Mouse (Mus musculus) stomach, embryonic 16.5 days (tissue): ENCODE results near the gene Cd46. TPM values are rescaled to one million over a fixed set of nuclear protein-coding genes. Genes with fewer than 3 reads are reported as not detected.

Source experiments
- ATAC-seq: fragments of 200-750 bp; cut with Nextera tagmentation; 2 replicates; pipeline ENCODE4 v1.8.0; 2017; ENCODE audit warnings: moderate number of reproducible peaks, moderate TSS enrichment; ENCODE audit not compliant: insufficient read depth, low FRiP score
- H3K27ac ChIP-seq: fragments of 300-500 bp; sonication (generic); 2 replicates; pipeline ENCODE4 v1.5.1; 2014; ENCODE audit warnings: low read length
- H3K27me3 ChIP-seq: fragments of 300-500 bp; sonication (generic); 2 replicates; pipeline ENCODE4 v1.6.1; 2014; ENCODE audit warnings: low read length, control low read depth, mixed read lengths; ENCODE audit not compliant: control insufficient read depth, insufficient read depth
- H3K36me3 ChIP-seq: fragments of 300-500 bp; sonication (generic); 2 replicates; pipeline ENCODE4 v1.6.1; 2014; ENCODE audit warnings: low read length; ENCODE audit not compliant: control insufficient read depth, insufficient read depth
- H3K4me1 ChIP-seq: fragments of 300-500 bp; sonication (generic); 2 replicates; pipeline ENCODE4 v1.6.1; 2014; ENCODE audit warnings: low read length, control low read depth, mixed read lengths; ENCODE audit not compliant: control insufficient read depth, insufficient read depth
- H3K4me2 ChIP-seq: fragments of 300-500 bp; sonication (generic); 2 replicates; pipeline ENCODE4 v1.6.1; 2014; ENCODE audit warnings: low read depth, low read length, mixed read lengths
- H3K4me3 ChIP-seq: fragments of 300-500 bp; sonication (generic); replicated peaks from 2 replicates; pipeline ENCODE4 v1.5.1; 2014; ENCODE audit warnings: mild to moderate bottlenecking, low read length
- H3K9ac ChIP-seq: fragments of 300-500 bp; sonication (generic); 2 replicates; pipeline ENCODE4 v1.6.1; 2014; ENCODE audit warnings: low read length
- H3K9me3 ChIP-seq: fragments of 300-500 bp; sonication (generic); replicated peaks from 2 replicates; pipeline ENCODE4 v1.6.1; 2016; ENCODE audit warnings: low read length, control low read depth; ENCODE audit not compliant: control insufficient read depth
- WGBS: fragments of 180-500 bp; shearing (Covaris S2); extraction: QIAGEN DNeasy Blood & Tissue Kit; methylation state at CpG from one replicate; pipeline ENCODE4 v1.1.7; 2014; 5-methylcytosine and 5-hydroxymethylcytosine counted together
- polyA plus RNA-seq: library from polyadenylated mRNA; unstranded; fragments of >200 nt; fragmentation: Nextera tagmentation; extraction: Ambion mirVana; gene quantifications from 2 replicates; pipeline ENCODE4 v1.2.1, GENCODE M21; 2015

The Cd46 gene
- polyA plus RNA-seq, 1 experiment from 2014 or later, result 0.65 TPM

GRCm38 (mm10) chr1:195027507-195027906, 64.5 kb downstream of the Cd46 start:
- ATAC-seq, result no peak
- 63% methylated on average over 1 of the region's 1 CpGs for WGBS
- Histone ChIP-seq H3K27ac (no peak overlapping the region), H3K4me1 (no peaks in the 10 kb centered on the region), H3K36me3 (no peaks in the 10 kb centered on the region), H3K9ac (no peak overlapping the region), H3K4me2 (no peak overlapping the region), H3K4me3 (no peak overlapping the region), H3K27me3 (no peaks in the 10 kb centered on the region), H3K9me3 (no peaks in the 10 kb centered on the region)

DNA sequence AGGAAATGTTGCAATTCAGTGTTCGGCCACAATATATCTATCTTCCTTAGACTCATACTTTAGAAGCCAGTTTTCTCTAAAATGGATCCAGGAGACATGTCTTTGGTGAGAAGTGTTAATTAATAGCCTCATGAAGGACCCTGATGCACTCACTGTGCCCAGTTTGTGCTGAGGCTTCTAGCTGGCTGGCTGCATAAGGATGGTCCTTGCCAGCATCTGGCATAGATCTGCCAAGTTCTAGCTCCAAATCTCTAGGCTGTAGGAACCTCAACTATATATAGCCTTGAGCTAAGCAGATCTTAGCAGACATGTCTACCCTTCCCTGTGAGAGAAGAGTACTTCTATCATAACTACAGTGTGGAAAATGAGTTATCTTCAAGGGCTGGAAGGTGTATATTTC, 68.2 kb downstream of the Cd46 start:
- Histone ChIP-seq H3K9ac (no peak overlapping the region), H3K9me3 (no peaks in the 10 kb centered on the region), H3K4me2 (no peak overlapping the region), H3K4me3 (no peak overlapping the region), H3K36me3 (no peaks in the 10 kb centered on the region), H3K4me1 (no peaks in the 10 kb centered on the region), H3K27me3 (no peaks in the 10 kb centered on the region), H3K27ac (no peak overlapping the region)
- WGBS, result 84% methylated on average over 1 of the region's 1 CpGs
- ATAC-seq, result no peak

GRCm38 (mm10) chr1:195021831-195022230, 70.2 kb downstream of the Cd46 start:
- Histone ChIP-seq H3K9ac (no peak overlapping the region), H3K9me3 (no peaks in the 10 kb centered on the region), H3K4me1 (peaks cover 3% of the 10 kb centered on the region; the same call in 1 of the 2 replicates), H3K4me2 (no peak overlapping the region), H3K27me3 (no peaks in the 10 kb centered on the region), H3K36me3 (no peaks in the 10 kb centered on the region), H3K4me3 (no peak overlapping the region), H3K27ac (no peak overlapping the region)
- no peak for ATAC-seq
- 80% methylated on average over 2 of the region's 2 CpGs for WGBS

DNA sequence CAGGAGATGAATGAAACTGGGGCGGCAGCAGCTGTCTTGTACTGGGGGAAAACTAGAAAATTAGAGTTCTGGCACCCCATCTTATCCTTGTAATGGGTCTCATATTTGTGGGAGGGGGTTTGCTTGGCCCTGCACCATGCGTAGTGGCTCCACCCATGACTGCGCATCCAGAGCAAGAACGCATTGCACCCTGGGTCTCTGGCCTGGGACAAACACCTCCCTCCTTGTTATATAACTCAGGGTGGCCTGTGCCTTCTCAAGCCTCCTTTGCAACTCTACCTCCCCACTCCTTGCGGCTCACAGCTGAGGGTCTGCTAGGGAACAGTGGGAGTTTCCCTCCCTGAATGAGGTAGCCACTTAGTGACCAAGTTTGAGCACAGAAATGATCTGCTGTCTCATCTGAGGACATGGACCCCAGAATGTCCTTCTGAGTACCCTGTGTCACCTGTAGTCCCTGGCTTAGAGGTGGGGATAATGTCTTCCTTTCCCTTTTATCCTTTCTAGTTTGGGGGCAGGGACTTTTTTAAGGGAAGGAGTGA, 72.9 kb downstream of the Cd46 start:
- 87% methylated on average over 5 of the region's 5 CpGs for WGBS
- no peaks in the 10 kb centered on the region for H3K9me3 ChIP-seq
- H3K4me2 ChIP-seq, result no peak overlapping the region
- no peak overlapping the region for H3K4me3 ChIP-seq
- H3K9ac ChIP-seq, result no peak overlapping the region
- H3K4me1 ChIP-seq, result peaks cover 3% of the 10 kb centered on the region; the same call in 1 of the 2 replicates
- H3K27me3 ChIP-seq, result no peaks in the 10 kb centered on the region
- no peak for ATAC-seq
- H3K36me3 ChIP-seq, result no peaks in the 10 kb centered on the region
- H3K27ac ChIP-seq, result no peak overlapping the region

DNA sequence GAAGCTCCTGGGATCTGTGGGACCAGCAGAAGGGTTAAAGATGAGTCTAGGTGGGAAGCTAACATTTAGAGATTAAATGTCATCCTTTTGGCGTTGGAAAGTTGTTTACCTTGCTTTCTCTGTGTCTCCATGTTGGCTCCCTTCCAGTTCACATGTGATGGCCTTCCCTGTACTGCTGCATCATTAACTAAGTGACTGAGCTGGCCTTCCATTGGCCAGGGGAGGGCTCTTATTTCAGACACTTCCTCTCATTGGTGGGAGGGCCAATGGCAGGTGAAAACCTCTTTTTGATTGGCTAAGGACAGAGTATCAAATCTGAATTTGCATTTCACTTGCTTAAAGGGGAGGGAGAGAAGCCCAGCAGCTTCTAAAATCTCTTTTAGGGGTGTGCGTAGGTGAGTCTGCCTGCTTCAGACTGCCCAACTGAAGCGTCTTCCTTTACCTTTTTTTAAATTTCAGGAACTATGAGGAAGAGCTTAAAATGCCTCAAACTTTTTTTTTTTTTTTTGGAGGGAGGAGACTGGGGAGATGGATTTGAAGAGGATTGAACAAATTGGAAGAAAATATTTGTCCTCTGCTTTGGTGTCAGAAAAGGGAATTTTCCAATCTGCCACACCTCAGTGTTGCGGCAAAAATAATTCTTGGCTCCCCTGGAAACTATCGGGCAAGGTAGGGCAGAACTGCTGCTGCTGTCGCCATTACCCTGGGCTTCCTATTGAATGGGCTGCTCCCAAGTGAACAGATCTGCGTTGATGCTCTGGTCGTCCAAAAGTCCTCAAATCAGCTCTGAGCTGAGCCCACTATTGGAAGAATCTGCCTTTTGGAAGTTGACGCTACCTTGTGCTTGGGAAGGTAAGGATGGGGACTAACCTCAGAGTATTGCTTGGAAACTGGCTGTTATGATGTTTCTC, 73.7 kb downstream of the Cd46 start:
- Histone ChIP-seq H3K4me1 (peaks cover 3% of the 10 kb centered on the region; the same call in 1 of the 2 replicates), H3K9me3 (no peaks in the 10 kb centered on the region), H3K27me3 (no peaks in the 10 kb centered on the region), H3K4me2 (no peak overlapping the region), H3K9ac (no peak overlapping the region), H3K36me3 (no peaks in the 10 kb centered on the region), H3K4me3 (no peak overlapping the region), H3K27ac (no peak overlapping the region)
- ATAC-seq, result no peak
- 80% methylated on average over 9 of the region's 9 CpGs for WGBS

GRCm38 (mm10) chr1:195017626-195018025, 74.4 kb downstream of the Cd46 start:
- Histone ChIP-seq H3K27ac (no peak overlapping the region), H3K27me3 (no peaks in the 10 kb centered on the region), H3K9ac (no peak overlapping the region), H3K4me1 (peaks cover 3% of the 10 kb centered on the region; the same call in 1 of the 2 replicates), H3K4me2 (no peak overlapping the region), H3K36me3 (no peaks in the 10 kb centered on the region), H3K9me3 (no peaks in the 10 kb centered on the region), H3K4me3 (no peak overlapping the region)
- WGBS, result 67% methylated on average over 4 of the region's 4 CpGs
- ATAC-seq, result no peak

- Histone ChIP-seq H3K36me3 (no peaks in the 10 kb centered on the region), H3K27ac (no peak overlapping the region), H3K27me3 (no peaks in the 10 kb centered on the region), H3K4me2 (peak overlapping the region; percentile 36), H3K9ac (no peak overlapping the region), H3K9me3 (no peaks in the 10 kb centered on the region), H3K4me3 (peak overlapping the region; percentile 24), H3K4me1 (peaks cover 3% of the 10 kb centered on the region; the same call in 1 of the 2 replicates)
- ATAC-seq, result peak; percentile 74
- 58% methylated on average over 11 of the region's 11 CpGs for WGBS
Measured at GRCm38 (mm10) chr1:195016811-195017501, 75.1 kb downstream of the Cd46 start.

- H3K4me3 ChIP-seq, result no peak overlapping the region
- no peak overlapping the region for H3K27ac ChIP-seq
Measured at GRCm38 (mm10) chr1:195015281-195015680, 76.8 kb downstream of the Cd46 start.

More at GRCm38 (mm10) chr1:195015281-195015680, 76.8 kb downstream of the Cd46 start:
- Histone ChIP-seq H3K36me3 (no peaks in the 10 kb centered on the region), H3K9ac (no peak overlapping the region), H3K4me1 (peaks cover 3% of the 10 kb centered on the region; the same call in 1 of the 2 replicates), H3K4me2 (no peak overlapping the region), H3K9me3 (no peaks in the 10 kb centered on the region), H3K27me3 (no peaks in the 10 kb centered on the region)
- 90% methylated on average over 1 of the region's 1 CpGs for WGBS
- ATAC-seq, result no peak
